Mouse (Mus musculus) heart, postnatal 0 days (tissue): Measurements from ENCODE around the gene 4933428M09Rik.

Experiments
- CTCF ChIP-seq: IDR thresholded peaks from 2 replicates; pipeline ENCODE4 v1.5.1; 2016; ENCODE audit warnings: antibody characterized with exemption, control low read depth, low read depth
- EP300 ChIP-seq: IDR thresholded peaks from 2 replicates; pipeline ENCODE4 v1.6.1; 2016; ENCODE audit warnings: antibody characterized with exemption, low read depth

- TF ChIP-seq CTCF, result no peak
- no peak for TF ChIP-seq EP300
These were observed 35.7 kb downstream of the 4933428M09Rik start for GRCm38 (mm10) chrX:139214765-139215164.
